Mouse (Mus musculus) adipocyte (in vitro differentiated cells): ENCODE measurements around the gene Rec114.

ENCODE experiments used
- DNase-seq: peaks from one replicate; pipeline ENCODE4 v3.0.0-alpha.2; 2016; ENCODE audit warnings: low spot score

The Rec114 gene

GRCm38 (mm10) chr9:58743702-58744248 lies at the start of gene Rec114:
TSS of gene Rec114 (minus strand) at chr9:58743964.
- no peak for DNase-seq

GRCm38 (mm10) chr9:58789476-58789875 lies 45.7 kb upstream of the Rec114 start:
- no peak for DNase-seq

- no peak for DNase-seq
Measured at GRCm38 (mm10) chr9:58775363-58775762, 31.6 kb upstream of the Rec114 start.

GRCm38 (mm10) chr9:58774761-58775160 lies 31.0 kb upstream of the Rec114 start:
- DNase-seq = no peak

- no peak for DNase-seq
Measured at GRCm38 (mm10) chr9:58769943-58770342, 26.2 kb upstream of the Rec114 start.

GRCm38 (mm10) chr9:58766959-58767955 lies 23.5 kb upstream of the Rec114 start:
- DNase-seq = no peak

GRCm38 (mm10) chr9:58764354-58764753 lies 20.6 kb upstream of the Rec114 start:
- DNase-seq = no peak

- DNase-seq = no peak
Measured at GRCm38 (mm10) chr9:58763114-58763513, 19.4 kb upstream of the Rec114 start.

GRCm38 (mm10) chr9:58762086-58762485 lies 18.3 kb upstream of the Rec114 start:
- no peak for DNase-seq

- no peak for DNase-seq
Measured at GRCm38 (mm10) chr9:58758754-58759153, 15.0 kb upstream of the Rec114 start.

GRCm38 (mm10) chr9:58756371-58757132 lies 12.8 kb upstream of the Rec114 start:
- DNase-seq = no peak

- no peak for DNase-seq
Measured at GRCm38 (mm10) chr9:58753606-58754005, 9.8 kb upstream of the Rec114 start.

- DNase-seq = no peak
Measured at GRCm38 (mm10) chr9:58748142-58748541, 4.4 kb upstream of the Rec114 start.

- DNase-seq = no peak
Measured at GRCm38 (mm10) chr9:58747328-58747755, 3.6 kb upstream of the Rec114 start.

- no peak for DNase-seq
Measured at GRCm38 (mm10) chr9:58742692-58743091, 1.1 kb downstream of the Rec114 start.

- no peak for DNase-seq
Measured at GRCm38 (mm10) chr9:58741369-58741768, 2.4 kb downstream of the Rec114 start.

GRCm38 (mm10) chr9:58739791-58740190 lies 4.0 kb downstream of the Rec114 start:
- no peak for DNase-seq

GRCm38 (mm10) chr9:58723165-58723564 lies 20.6 kb downstream of the Rec114 start:
- DNase-seq = no peak

- no peak for DNase-seq
Measured at GRCm38 (mm10) chr9:58722151-58722550, 21.6 kb downstream of the Rec114 start.

GRCm38 (mm10) chr9:58721021-58721420 lies 22.7 kb downstream of the Rec114 start:
- DNase-seq = no peak

GRCm38 (mm10) chr9:58720167-58720566 lies 23.6 kb downstream of the Rec114 start:
- no peak for DNase-seq

GRCm38 (mm10) chr9:58719471-58719870 lies 24.3 kb downstream of the Rec114 start:
- DNase-seq = peak; percentile 9

GRCm38 (mm10) chr9:58718964-58719363 lies 24.8 kb downstream of the Rec114 start:
- DNase-seq = no peak
